Mouse (Mus musculus): ENCODE data around the gene Theg.

GRCm38 (mm10) chr10:79594111-79594510 lies 7.0 kb upstream of the Theg start:
- TF ChIP-seq CTCF (conservative IDR thresholded peaks at IDR 0.05; ENCODE audit: insufficient read depth, insufficient read length, low read depth, low read length) (no peak), POLR2A (IDR thresholded peaks at IDR 0.05; ENCODE audit: low read depth, low read length) (no peak)

All from kidney, adult 2 months (tissue).